Mouse (Mus musculus): ENCODE measurements around the gene Slx4ip.

Gene Slx4ip

GRCm38 (mm10) chr2:136947500-136947899 is 56.5 kb downstream of the Slx4ip start:
- no peak for DNase-seq (ENCODE audit: low spot score in 2 of 2)

GRCm38 (mm10) chr2:136947937-136948336 is 56.9 kb downstream of the Slx4ip start:
- DNase-seq (ENCODE audit: low spot score in 2 of 2): peak; percentile 24 to 28

DNA sequence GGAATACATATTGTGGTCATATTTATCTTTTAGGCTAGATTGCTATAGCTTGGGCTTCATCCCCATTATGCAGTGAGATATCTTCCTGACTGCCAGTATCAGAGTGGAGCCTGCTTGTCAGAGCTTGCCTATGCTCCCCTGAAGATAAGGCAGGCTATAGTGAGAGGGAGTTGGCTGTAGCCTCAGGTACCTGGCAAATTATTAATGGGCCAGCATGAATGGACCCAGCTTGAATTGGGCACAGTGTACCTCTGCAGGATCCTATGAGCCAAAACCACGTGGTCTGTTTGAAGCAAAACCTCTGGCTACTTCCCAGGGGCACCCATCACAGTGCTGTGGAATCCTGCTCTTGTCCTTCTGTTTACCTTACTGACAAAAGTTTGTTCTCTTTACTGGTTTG is 61.2 kb downstream of the Slx4ip start:
- DNase-seq (ENCODE audit: low spot score in 2 of 2): no peak

DNA sequence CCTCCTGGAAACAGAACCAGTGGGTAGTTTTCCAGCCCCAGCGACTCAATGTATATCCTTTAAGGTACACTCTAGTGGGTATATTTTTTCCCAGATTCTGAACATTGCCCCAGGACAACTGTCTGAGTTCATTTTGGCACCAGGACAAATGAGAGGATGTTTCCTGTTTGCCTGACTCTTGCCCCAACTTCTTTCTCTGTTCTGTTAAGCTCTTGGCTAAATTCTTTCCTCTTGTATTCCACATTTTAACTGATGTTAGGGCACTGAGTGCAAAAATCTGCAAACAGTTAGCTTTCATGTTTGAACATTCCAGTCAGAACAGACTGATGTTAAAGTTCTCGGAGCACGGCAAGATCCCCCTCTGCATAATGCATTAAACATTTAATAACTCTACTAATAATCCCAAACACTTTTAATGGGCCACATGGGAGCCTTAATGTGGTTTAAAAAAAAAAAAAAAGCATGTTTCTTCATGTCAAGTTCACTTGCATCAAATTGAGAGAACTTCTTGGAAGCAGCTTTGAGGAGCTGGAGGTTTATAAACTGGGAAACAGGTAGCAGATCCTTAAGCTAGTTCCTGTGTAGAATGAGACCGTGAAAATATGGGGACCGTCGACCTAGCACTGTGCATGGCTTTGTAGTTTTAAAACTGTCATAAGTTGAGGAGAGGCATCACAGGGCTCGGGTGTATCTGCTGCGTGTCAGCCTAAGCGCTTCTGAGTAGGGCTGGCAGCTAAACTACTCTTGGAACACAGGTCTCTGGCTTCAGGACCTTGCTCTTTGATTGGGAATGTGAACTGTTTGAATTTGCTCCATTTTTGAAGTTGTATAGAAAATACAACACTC is 64.9 kb downstream of the Slx4ip start:
- no peak for DNase-seq (ENCODE audit: low spot score in 2 of 2)

GRCm38 (mm10) chr2:136958697-136959096 is 67.7 kb downstream of the Slx4ip start:
- no peak for DNase-seq (ENCODE audit: low spot score in 2 of 2)

DNA sequence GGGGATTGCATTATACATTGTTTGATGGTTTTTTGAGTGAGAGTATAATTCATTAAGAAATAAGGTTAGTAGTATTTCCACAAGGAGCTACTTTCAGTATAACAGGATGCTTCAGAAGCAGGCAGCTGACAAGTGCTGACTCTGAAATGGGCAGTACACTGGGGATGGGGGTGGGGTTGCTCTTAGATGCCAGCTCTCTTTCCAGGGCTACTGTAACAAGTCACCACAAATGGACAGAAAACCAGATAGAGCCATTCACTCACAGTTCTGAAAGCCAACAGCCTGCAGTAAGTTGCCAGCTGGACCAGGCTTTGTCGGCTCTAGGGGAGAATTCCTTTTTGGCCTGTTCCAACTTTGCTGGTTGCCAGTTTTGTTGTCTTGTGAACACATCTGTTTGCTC is 84.8 kb downstream of the Slx4ip start:
- DNase-seq (ENCODE audit: low spot score in 2 of 2): no peak

GRCm38 (mm10) chr2:136979056-136979772 is 88.2 kb downstream of the Slx4ip start:
- DNase-seq (ENCODE audit: low spot score in 2 of 2): no peak

GRCm38 (mm10) chr2:136981062-136981879 is 90.3 kb downstream of the Slx4ip start:
- DNase-seq (ENCODE audit: low spot score in 2 of 2): no peak

DNA sequence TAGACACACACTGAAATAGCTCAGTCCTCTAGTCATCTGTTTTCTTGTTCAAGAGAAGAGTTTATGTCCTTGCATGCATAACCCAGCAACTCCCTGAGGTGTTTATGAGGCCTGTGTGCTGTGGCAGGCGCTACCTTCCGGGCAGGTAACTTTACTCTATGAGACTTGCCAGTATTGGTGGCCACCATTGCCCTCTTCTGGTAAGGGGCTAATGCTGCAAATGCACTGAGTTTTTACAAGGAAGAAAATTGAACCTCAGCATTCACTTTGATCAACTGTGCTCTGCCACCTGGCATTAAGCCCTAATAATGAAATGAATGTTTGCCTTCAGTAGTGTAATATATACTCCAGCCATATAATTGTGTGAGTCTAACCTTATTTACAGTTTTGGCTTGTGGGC is 92.9 kb downstream of the Slx4ip start:
- DNase-seq (ENCODE audit: low spot score in 2 of 2): no peak

GRCm38 (mm10) chr2:136985998-136986730 is 95.1 kb downstream of the Slx4ip start:
- no peak for DNase-seq (ENCODE audit: low spot score in 2 of 2)

GRCm38 (mm10) chr2:136993116-136993515 is 102.1 kb downstream of the Slx4ip start:
- DNase-seq (ENCODE audit: low spot score in 2 of 2): no peak

GRCm38 (mm10) chr2:136997104-136997503 is 106.1 kb downstream of the Slx4ip start:
- DNase-seq (ENCODE audit: low spot score in 2 of 2): peak in 1 of 2 experiments; percentile 28

- no peak for DNase-seq (ENCODE audit: low spot score in 2 of 2)
Observed at GRCm38 (mm10) chr2:137002031-137002430, 111.0 kb downstream of the Slx4ip start.

DNA sequence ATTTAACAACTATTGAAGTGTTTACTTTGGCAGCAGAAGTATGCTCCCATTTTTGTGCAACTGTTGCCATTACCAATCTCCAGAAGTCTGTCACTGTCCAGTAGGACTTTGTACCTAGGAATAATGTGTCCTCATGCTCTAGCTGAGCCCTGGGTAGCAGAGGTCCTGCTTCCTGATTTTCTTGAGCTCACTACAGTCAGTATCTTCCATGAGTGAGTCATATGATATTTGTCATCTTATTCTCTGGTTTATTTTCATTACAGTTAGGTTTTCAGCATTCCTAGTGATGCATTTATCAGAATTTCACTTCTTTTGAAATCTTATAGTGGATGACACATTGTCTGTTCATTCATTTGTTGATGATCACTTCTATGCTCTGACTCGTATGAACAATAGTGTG is 115.6 kb downstream of the Slx4ip start:
- DNase-seq (ENCODE audit: low spot score in 2 of 2): no peak

GRCm38 (mm10) chr2:137011980-137012379 is 121.0 kb downstream of the Slx4ip start:
- no peak for DNase-seq (ENCODE audit: low spot score in 2 of 2)

DNA sequence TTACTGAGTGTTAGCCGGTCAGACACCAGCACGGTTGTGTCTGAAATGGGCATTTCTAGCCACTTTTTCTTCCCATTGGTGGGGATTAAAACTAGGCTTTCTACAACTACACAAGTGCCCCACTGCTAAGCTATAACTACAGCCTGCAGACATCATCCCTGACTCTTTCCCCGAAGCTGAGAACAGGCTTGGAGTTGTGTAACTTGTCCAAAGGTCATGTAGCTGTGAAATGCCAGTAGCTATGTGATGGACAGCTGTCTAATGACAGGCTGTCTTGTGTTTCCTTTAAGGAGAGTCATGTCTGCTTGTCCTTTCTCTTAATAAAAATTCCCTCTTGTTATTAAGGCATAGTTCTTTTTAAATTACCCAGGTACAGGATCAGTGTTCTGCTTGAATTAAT is 122.1 kb downstream of the Slx4ip start:
- DNase-seq (ENCODE audit: low spot score in 2 of 2): no peak

DNA sequence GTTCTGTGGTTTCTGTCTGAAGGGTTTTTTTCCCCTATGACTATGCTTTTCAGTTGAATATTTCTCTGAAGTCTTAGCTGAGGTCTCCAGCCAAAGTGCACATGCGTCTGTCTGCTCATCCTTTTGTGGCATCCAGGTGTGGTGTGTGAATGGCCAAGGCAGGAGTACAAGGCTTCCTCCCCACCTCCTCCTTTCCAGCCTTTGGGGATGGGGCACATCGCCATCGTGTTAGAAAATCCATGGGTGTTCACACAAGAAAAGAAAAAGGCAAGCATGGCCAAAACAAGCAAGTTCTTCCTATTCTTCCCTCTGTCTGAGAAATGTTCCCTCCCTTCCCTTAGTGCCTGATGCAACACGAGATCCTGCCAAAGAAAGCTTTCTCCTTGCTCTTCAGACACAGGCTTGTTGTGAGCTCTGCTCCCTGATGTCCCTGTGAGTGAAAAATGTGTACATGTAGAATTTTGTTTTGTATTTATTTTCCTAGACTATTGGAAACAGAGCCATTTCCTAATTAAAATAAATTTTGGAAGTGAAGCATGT is 122.9 kb downstream of the Slx4ip start:
- DNase-seq (ENCODE audit: low spot score in 2 of 2): no peak

DNA sequence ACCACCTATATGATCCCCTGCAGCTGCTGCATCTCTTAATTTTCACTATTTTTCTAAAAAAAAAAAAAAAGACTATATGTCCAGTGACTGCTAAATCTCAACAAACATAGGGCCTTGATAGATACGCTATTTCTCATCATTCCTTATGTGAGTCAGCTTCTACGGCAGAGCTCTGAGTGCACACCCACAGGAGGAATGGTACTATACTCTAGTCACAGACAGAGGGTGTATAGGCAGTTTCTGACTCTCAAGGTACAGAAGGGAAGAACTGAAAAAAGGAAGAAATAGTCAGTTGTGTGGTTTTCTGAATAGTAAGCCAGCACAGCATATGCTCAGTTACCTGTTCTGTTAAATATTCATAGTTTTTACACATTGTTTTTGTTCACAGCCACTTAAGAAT is 123.4 kb downstream of the Slx4ip start:
- DNase-seq (ENCODE audit: low spot score in 2 of 2): no peak

DNA sequence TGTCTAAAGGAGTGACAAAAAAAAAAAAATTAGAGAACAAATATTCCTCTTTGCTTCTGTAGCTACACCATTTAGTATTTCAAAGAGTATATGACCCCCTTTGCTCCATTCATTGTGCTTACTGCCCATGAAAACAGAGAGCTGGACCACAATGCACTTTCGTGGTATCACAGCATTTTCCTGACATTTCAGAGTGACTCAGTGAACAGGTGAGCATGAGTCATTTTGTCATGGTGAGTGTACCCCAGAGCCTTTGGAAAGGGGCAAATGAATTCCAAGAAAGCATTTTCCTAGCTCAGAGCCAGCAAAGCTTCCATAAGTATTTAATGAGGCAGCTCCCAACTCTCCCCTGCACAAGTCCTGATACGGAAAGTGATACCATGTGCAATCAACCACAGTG is 153.1 kb downstream of the Slx4ip start:
- no peak for DNase-seq (ENCODE audit: low spot score in 2 of 2)

DNA sequence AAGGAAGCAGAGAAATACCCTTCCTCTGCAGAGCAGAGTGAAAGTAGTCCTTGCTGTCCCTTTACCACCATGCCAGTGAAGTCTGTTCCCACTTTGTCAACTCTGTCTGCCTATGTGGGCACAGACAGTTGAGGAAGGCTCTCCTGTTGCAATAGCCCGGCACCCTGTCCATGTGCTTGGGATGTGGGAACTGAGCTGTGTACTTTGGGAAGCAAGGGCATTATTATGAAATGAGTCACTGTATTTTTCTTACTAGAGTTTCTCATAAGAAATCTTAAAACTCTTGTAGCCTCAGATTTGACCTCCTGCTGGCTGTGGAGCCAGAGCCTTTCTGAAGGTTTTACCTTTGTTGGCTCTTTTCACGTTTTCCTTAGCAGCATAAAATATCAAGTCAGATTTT is 158.3 kb downstream of the Slx4ip start:
- DNase-seq (ENCODE audit: low spot score in 2 of 2): no peak

DNA sequence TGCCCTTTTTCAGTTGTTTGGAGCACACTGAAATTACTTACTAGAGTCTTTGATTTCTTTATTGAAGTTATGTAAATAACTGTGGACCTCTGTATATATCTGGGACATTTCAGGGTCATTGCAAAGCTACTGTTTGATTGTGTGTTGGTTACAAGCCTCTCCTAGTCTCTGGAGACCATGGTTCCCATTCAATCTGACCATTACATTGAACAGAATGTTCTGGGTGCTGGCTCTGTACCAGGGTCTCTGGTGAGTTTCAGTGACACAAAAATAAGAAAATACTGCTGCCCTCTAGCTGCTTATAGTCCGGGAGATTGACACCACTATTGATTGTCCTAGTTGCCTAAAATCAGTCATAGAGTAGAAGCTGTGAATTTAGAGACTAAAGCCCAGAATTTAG is 158.9 kb downstream of the Slx4ip start:
- no peak for DNase-seq (ENCODE audit: low spot score in 2 of 2)
